Mouse (Mus musculus): ENCODE measurements at regions not wholly inside any gene's neighbourhood (a gene's known extent, or its start where the extent isn't known, plus 50 kb on each side); places are given as distances from the start of the nearest gene placed in this dataset.

GRCm38 (mm10) chr15:42815026-42815724, 2681.0 kb downstream of the 9330182O14Rik start:
- TF ChIP-seq CTCF (IDR thresholded peaks at IDR 0.05; ENCODE audit: low read depth) (no peak), EP300 (IDR thresholded peaks at IDR 0.05; ENCODE audit: low read depth) (no peak)
